Mouse (Mus musculus) ES-Bruce4 (cell line): ENCODE data around the gene Zfp652.

ENCODE experiments used
- CTCF ChIP-seq: IDR thresholded peaks from one replicate; pipeline ENCODE4 v1.8.1; 2011; ENCODE audit warnings: low read depth, low read length
- EP300 ChIP-seq: IDR thresholded peaks from 2 replicates; pipeline ENCODE4 v1.6.1; 2011; ENCODE audit warnings: low read depth, low read length; ENCODE audit not compliant: insufficient read depth
- POLR2A ChIP-seq: IDR thresholded peaks from one replicate; pipeline ENCODE4 v1.8.1; 2011; ENCODE audit warnings: low read length; ENCODE audit not compliant: insufficient read depth

DNA sequence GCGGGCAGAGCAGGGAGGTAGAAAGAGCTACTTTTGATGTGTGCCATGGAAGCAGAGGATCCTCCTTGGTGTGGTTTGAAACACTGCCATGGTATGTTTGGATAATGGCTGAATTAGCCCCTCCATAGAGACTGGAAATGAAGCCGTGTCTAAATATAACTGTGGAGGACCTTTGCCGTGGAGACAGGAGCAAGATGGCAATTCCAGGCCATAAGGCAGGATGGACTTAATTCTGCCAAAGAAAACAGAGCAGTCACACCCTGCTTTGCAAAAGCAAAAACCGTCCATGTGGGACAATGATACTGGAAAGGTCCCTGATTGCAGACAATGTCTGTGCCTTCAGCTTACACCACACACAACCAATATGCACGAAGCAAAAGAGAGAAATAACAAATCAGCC, 81.7 kb downstream of the Zfp652 start:
- no peak for TF ChIP-seq CTCF
- TF ChIP-seq POLR2A: no peak
- TF ChIP-seq EP300: no peak
